Mouse (Mus musculus): Measurements from ENCODE around the gene Zfp454.

Gene Zfp454

GRCm38 (mm10) chr11:50835727-50836126 is 51.7 kb downstream of the Zfp454 start:
- no peak for DNase-seq

GRCm38 (mm10) chr11:50827010-50827953 is 60.2 kb downstream of the Zfp454 start, which contains the start of gene Zfp354c:
TSS of gene Zfp354c (minus strand) at chr11:50827724.
- peak; percentile 87 for DNase-seq

- no peak for DNase-seq
Measured at GRCm38 (mm10) chr11:50826214-50826613, 61.2 kb downstream of the Zfp454 start.
